Mouse (Mus musculus) C2C12 (cell line): ENCODE data around the gene Atp1b1.

Source experiments
- CEBPB ChIP-seq: IDR thresholded peaks from one replicate; pipeline ENCODE4 v1.6.1; 2011; ENCODE audit warnings: low read depth, mild to moderate bottlenecking, control low read depth, moderate library complexity
- CTCF ChIP-seq: IDR thresholded peaks from one replicate; pipeline ENCODE4 v1.5.1; 2011; ENCODE audit not compliant: control insufficient read depth, insufficient read depth, insufficient read length
- MAX ChIP-seq: IDR thresholded peaks from one replicate; pipeline ENCODE4 v1.6.1; 2011; ENCODE audit warnings: mild to moderate bottlenecking, control low read depth
- MYOG ChIP-seq: IDR thresholded peaks from one replicate; pipeline ENCODE4 v1.6.1; 2011; ENCODE audit not compliant: control insufficient read depth, insufficient read length; ENCODE audit errors: extremely low read depth
- USF1 ChIP-seq: IDR thresholded peaks from one replicate; pipeline ENCODE4 v1.6.1; 2011; ENCODE audit warnings: low read depth, mild to moderate bottlenecking, control low read depth, moderate library complexity

- TF ChIP-seq CTCF (no peak), USF1 (no peak), MAX (no peak), CEBPB (no peak), MYOG (no peak)
Observed at GRCm38 (mm10) chr1:164480755-164481644, 22.8 kb upstream of the Atp1b1 start.
